Mouse (Mus musculus) MEL-GATA-1-ER (cell line): ENCODE measurements around the gene 4930550C14Rik.

Experiments used
- DNase-seq: peaks from one replicate; pipeline ENCODE4 v3.0.0-alpha.2; 2012; ENCODE audit warnings: low read depth; ENCODE audit errors: extremely low read depth

4930550C14Rik gene

DNA sequence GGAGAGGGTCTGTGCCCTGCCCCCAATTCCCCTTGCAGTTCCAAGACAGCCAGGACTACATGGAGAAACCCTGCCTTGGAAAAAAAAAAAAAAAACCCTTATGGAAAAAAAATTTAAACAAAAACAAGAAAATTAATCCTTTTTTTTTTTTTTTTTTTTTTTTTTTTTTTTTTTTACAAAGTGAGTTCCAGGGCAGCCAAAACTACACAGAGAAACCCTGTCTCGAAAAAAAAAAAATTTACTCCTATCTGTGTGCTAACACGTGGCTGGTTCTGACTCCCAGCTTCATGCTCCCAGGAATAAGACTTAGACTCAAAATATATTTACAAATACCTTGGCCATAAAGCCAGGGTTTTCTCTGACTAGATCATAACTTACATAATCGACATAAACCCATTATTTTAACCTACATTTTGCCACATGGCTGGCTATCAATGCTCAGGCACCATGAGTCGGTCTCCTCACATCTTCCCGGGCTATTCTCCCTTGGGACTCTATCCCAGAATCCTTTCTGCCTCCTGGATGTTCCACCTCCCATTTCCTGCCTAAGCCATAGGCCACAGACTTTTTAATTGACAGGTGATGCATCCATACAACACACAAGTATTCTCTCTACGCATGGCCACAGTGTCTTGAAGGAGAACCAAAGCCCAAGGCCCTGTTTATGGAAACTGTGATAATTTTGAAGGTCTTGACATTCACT is 2.1 kb downstream of the 4930550C14Rik start:
- DNase-seq, result no peak

DNA sequence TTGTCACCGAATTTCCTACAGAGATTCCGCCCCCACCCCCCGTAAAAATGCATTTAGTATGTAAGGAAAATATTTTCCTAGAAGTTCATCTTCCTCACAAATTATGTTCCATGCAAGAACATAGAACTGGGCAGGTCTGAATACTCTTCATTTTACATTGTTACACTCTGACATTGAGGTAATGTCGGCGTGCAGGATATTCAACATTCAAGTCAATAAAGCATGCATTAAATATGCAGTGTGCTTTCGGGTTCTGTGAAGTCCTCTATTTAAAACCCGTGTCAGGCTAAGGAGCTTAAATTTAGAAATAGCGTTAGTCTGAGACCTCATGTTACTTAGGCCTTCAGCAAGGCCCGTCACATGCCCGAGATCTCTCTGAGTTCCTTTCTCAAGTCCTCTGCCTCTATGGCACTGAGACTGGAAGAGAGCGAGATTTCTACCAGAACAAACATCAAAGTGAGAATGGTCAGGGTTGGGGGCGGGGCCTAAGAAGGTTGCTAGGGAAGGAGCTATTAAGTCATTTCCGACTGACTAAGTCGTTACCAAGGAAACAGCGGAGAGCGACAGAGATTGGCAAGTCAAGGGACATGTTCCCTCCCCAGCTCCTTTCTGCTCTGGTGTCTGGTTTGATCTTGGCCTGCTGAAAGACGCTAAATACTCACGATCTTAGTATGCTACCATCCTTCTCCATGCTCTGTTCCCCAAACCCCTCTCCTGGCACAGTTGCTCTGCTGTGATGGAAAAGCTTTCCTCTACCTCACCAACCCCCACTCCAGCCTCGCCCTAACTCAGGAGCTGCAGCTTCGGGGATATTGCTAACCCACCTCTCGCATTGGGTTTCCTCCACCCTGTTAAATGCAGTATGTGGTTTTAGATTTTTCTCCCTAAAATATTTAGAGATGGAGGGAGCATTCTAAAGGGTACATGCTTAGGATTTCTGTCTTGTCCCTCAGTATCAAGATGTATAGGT is 2.9 kb downstream of the 4930550C14Rik start:
- no peak for DNase-seq

DNA sequence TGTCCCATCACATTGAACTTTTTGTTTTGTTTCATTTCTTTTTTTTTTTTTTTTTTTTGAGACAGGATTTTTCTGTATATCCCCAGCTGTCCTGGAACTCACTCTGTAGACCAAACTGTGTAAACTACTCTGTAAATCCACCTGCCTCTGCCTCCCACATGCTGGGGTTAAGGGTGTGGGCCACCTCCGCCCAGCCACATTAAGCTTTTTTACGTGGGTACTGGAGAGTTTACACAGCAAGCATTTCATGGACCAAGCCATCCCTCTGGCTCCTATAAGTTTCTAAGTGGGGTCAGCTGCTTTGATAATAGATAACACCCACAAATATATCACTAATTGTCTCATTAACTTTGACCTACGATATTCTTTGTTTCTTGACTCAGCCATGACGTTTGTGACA is 6.4 kb downstream of the 4930550C14Rik start:
- DNase-seq, result no peak

GRCm38 (mm10) chr9:53408953-53409361 is 6.8 kb downstream of the 4930550C14Rik start:
- no peak for DNase-seq

DNA sequence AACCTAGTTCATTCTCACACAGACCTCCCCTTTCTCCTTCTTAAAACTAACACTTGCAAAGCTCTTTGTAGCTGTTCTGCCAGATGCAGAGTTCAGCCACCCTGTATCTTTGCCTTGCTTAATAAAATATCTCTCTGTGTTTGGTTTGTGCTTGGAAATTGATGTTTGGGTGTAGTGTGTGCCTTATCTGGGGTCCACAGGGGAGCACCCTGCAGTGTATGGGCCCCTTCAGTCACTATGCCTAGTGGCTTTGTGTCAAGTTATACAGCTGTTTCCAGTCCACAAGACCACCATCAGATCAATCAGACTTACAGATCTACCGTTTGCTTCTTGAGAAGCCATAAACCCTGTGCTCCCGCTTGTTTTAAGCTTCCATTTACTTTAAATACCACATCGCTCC is 7.3 kb downstream of the 4930550C14Rik start:
- no peak for DNase-seq

DNA sequence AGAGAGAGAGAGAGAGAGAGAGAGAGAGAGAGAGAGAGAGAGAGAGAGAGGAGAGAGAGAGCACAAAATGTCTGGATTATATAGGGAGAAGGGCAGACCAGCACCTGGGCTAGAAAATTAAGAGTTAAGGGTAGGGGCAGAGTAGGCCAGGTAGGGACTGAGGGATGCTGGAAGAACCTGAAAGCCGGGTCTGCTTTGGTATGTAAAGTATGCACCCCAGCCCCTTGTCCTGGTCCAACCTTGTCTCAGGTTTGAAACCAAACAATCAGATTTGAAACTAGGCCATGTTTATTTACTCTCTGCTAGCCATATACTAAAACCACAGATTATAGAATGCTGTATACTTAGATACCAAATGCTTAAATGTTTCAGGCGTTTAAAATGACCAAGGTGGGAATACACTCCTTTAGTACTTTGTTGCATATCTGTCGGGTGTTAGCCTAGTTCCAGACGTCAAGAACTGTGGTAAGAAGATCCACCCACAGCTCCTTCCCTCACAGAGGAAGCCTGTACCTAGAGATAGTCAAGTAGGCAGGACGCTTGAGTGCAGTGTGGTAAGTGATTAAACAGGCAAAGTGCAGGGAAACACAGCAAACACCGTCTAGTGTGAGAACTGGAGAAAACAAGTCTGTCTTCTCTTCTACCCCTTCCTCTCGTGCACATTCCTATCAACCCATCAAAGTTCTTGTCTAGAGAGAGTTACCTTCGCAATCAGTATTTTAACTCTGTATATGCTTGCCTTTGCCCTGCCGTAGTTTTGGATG is 20.2 kb downstream of the 4930550C14Rik start:
- DNase-seq, result peak; percentile 93

- DNase-seq, result no peak
These were observed 24.6 kb downstream of the 4930550C14Rik start for GRCm38 (mm10) chr9:53426726-53427125.

DNA sequence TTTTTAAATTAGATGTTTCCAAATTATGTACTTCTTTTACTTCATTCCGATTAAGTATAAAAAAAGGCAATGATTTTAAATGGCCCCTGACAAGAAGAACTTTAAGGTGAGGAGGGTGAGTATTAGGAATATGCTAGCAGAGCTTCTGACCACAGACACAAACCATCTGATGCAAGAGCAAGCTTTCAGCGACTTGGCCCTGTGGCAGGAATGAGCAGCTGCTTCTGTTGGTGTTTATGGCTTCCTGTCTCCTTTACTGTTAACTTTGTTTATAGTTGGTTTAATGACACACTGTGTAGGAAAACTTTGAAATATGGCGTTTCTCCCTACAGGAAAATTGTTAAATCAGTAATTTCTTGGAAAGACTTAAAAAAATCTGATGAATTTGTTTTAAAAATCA is 25.5 kb downstream of the 4930550C14Rik start:
- no peak for DNase-seq

- no peak for DNase-seq
These were observed 33.9 kb downstream of the 4930550C14Rik start for GRCm38 (mm10) chr9:53435830-53436570.

- no peak for DNase-seq
These were observed 48.5 kb downstream of the 4930550C14Rik start for GRCm38 (mm10) chr9:53450609-53451008.

DNA sequence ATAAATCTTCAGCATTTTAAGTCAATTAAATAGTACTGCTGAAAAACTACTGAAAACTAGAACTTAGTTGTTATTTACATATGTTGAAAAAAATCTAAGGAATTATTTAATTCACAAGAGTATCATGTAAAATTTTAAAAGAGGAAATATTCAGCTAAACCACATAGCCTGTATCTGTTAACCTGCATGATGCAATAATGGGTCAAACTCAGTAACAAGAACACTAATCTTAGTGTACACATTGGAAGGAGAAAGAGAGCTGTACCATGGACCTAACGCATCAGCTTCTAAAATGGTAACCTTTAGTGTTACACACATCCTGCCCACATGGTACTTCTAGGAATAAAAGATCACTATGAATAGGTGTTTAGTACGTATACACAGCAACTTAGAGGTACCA is 49.9 kb downstream of the 4930550C14Rik start:
- DNase-seq, result peak; percentile 31

- no peak for DNase-seq
These were observed 70.8 kb downstream of the 4930550C14Rik start for GRCm38 (mm10) chr9:53472806-53473518.
